Mouse (Mus musculus): Measurements from ENCODE around the gene Grin3b. TPM values are rescaled to one million over a fixed set of nuclear protein-coding genes. Genes with fewer than 3 reads are reported as not detected.

Grin3b gene
- polyA plus RNA-seq, 1 experiment, result not detected

DNA sequence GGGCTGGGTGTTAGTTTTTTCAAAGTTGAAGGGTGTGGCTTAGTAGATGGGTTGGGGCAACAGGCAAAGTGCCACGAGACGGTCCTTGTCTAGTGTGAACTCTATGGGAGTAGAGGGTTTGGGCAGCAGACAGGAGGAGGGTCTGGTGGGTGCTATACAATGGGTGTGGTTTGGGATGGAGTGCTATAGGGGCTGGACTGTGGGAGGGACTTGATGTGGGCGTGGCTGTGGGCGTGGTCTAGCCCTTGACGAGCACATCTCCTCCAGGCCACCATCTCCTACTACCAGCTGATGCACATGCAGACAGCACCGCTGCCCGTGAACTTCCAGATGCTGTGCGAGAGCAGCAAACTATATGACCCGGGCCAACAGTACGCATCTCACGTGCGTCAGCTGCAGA is 55.4 kb downstream of the Grin3b start:
- H3K4me1 ChIP-seq (ENCODE audit: control insufficient read depth, insufficient read depth, insufficient read length, low read length), result peaks cover 27% of the 10 kb centered on the region

More for the DNA sequence above, 55.4 kb downstream of the Grin3b start:
- WGBS, result 58% methylated on average over 12 of the region's 12 CpGs
- no peaks in the 10 kb centered on the region for H3K36me3 ChIP-seq (ENCODE audit: control insufficient read depth, insufficient read depth, low read length)
- no peak overlapping the region for H3K4me3 ChIP-seq (ENCODE audit: low read depth, low read length)
- TF ChIP-seq CTCF (IDR thresholded peaks at IDR 0.05; ENCODE audit: extremely low read depth, insufficient read length, insufficient replicate concordance, low read depth, low read length) (no peak), POLR2A (IDR thresholded peaks at IDR 0.05; ENCODE audit: low read depth, low read length) (no peak)
- no peaks in the 10 kb centered on the region for H3K27me3 ChIP-seq (ENCODE audit: control insufficient read depth, insufficient read depth, low read length)
- no peak overlapping the region for H3K27ac ChIP-seq (ENCODE audit: insufficient read depth, low read depth, low read length)

Other genes starting within 250 kb of the Grin3b start
- gene Polrmt, start 224.1 kb upstream of the Grin3b start, polyA plus RNA-seq (2012; rRNA removed), result 38.7 and 50.0 TPM in 2 replicates
- not detected in 2 replicates for gene Fgf22, start 215.6 kb upstream of the Grin3b start, polyA plus RNA-seq (2012; rRNA removed)
- 130 and 222 TPM in 2 replicates for gene Rnf126, start 203.8 kb upstream of the Grin3b start, polyA plus RNA-seq (2012; rRNA removed)
- gene Fstl3, start 193.4 kb upstream of the Grin3b start, polyA plus RNA-seq (2012; rRNA removed), result 16.0 and 19.6 TPM in 2 replicates
- gene Prss57, start 179.8 kb upstream of the Grin3b start, polyA plus RNA-seq (2012; rRNA removed), result 0.24 and 0.67 TPM in 2 replicates
- 13.0 and 24.0 TPM in 2 replicates for gene Palm, start 177.1 kb upstream of the Grin3b start, polyA plus RNA-seq (2012; rRNA removed)
- 141 and 347 TPM in 2 replicates for gene Misp, start 149.7 kb upstream of the Grin3b start, polyA plus RNA-seq (2012; rRNA removed)
- 150 and 285 TPM in 2 replicates for gene Ptbp1, start 116.3 kb upstream of the Grin3b start, polyA plus RNA-seq (2012; rRNA removed)
- gene Prtn3, start 96.2 kb upstream of the Grin3b start, polyA plus RNA-seq (2012; rRNA removed), result 1.6 and 2.1 TPM in 2 replicates
- gene Plppr3, start 96.1 kb upstream of the Grin3b start, polyA plus RNA-seq (2012; rRNA removed), result 2.8 and 5.3 TPM in 2 replicates
- gene Elane, start 84.5 kb upstream of the Grin3b start, polyA plus RNA-seq (2012; rRNA removed), result 0.72 TPM in 1 of 2 replicates, not detected in the other
- 48.6 and 122 TPM in 2 replicates for gene Cfd, start 79.9 kb upstream of the Grin3b start, polyA plus RNA-seq (2012; rRNA removed)
- gene Med16, start 61.8 kb upstream of the Grin3b start, polyA plus RNA-seq (2012; rRNA removed), result 34.8 and 58.1 TPM in 2 replicates
- gene Gm26602, start 59.9 kb upstream of the Grin3b start, polyA plus RNA-seq (2012; rRNA removed), result not detected in 2 replicates
- 3.0 and 5.9 TPM in 2 replicates for gene Kiss1r, start 53.7 kb upstream of the Grin3b start, polyA plus RNA-seq (2012; rRNA removed)
- 86.4 and 104 TPM in 2 replicates for gene R3hdm4, start 49.5 kb upstream of the Grin3b start, polyA plus RNA-seq (2012; rRNA removed)
- 10.7 and 23.9 TPM in 2 replicates for gene Arid3a, start 43.7 kb upstream of the Grin3b start, polyA plus RNA-seq (2012; rRNA removed)
- gene Wdr18, start 10.6 kb upstream of the Grin3b start, polyA plus RNA-seq (2012; rRNA removed), result 34.8 and 44.6 TPM in 2 replicates
- gene Tmem259, start 13.6 kb downstream of the Grin3b start, polyA plus RNA-seq (2012; rRNA removed), result 225 and 441 TPM in 2 replicates
- 49.9 and 72.8 TPM in 2 replicates for gene Cnn2, start 17.9 kb downstream of the Grin3b start, polyA plus RNA-seq (2012; rRNA removed)
- 18.1 and 33.4 TPM in 2 replicates for gene Abca7, start 25.8 kb downstream of the Grin3b start, polyA plus RNA-seq (2012; rRNA removed)
- 23.2 and 36.8 TPM in 2 replicates for gene Arhgap45, start 45.9 kb downstream of the Grin3b start, polyA plus RNA-seq (2012; rRNA removed)
- gene Polr2e, start 69.1 kb downstream of the Grin3b start, polyA plus RNA-seq (2012; rRNA removed), result 140 and 186 TPM in 2 replicates
- 388 and 646 TPM in 2 replicates for gene Gpx4, start 76.5 kb downstream of the Grin3b start, polyA plus RNA-seq (2012; rRNA removed)
- gene Sbno2, start 134.9 kb downstream of the Grin3b start, polyA plus RNA-seq (2012; rRNA removed), result 61.2 and 126 TPM in 2 replicates
- gene Stk11, start 145.1 kb downstream of the Grin3b start, polyA plus RNA-seq (2012; rRNA removed), result 77.5 and 124 TPM in 2 replicates
- 2,309 and 4,813 TPM in 2 replicates for gene Atp5d, start 167.9 kb downstream of the Grin3b start, polyA plus RNA-seq (2012; rRNA removed)
- 3.7 and 6.6 TPM in 2 replicates for gene Cbarp, start 170.1 kb downstream of the Grin3b start, polyA plus RNA-seq (2012; rRNA removed)
- gene Midn, start 177.6 kb downstream of the Grin3b start, polyA plus RNA-seq (2012; rRNA removed), result 151 and 372 TPM in 2 replicates
- gene Cirbp, start 195.3 kb downstream of the Grin3b start, polyA plus RNA-seq (2012; rRNA removed), result 18.5 and 48.0 TPM in 2 replicates
- gene 1600002K03Rik, start 202.2 kb downstream of the Grin3b start, polyA plus RNA-seq (2012; rRNA removed), result 6.8 and 9.0 TPM in 2 replicates
- 1.5 and 1.8 TPM in 2 replicates for gene Efna2, start 208.8 kb downstream of the Grin3b start, polyA plus RNA-seq (2012; rRNA removed)

All from small intestine, adult 2 months (tissue).